Mouse (Mus musculus) large intestine, adult 2 months (tissue): Measurements from ENCODE around the gene Fam219b. TPM values are rescaled to one million over a fixed set of nuclear protein-coding genes. Genes with fewer than 3 reads are reported as not detected.

Experiments used
- DNase-seq: peaks from one replicate; pipeline ENCODE4 v3.0.0-alpha.2; 2012; ENCODE audit warnings: low read depth, low spot score
- WGBS: fragments of 180-500 bp; shearing (Covaris S2); methylation state at CpG from one replicate; pipeline ENCODE4 v1.1.7; 2018; 5-methylcytosine and 5-hydroxymethylcytosine counted together
- polyA plus RNA-seq: library from polyadenylated mRNA; depleted of rRNA; stranded (reverse); fragments of >200 nt; gene quantifications from 2 replicates; pipeline ENCODE4 v1.2.3, GENCODE M21; 2012; rRNA removed

Gene Fam219b
- polyA plus RNA-seq: 3.0 and 4.0 TPM in 2 replicates

DNA sequence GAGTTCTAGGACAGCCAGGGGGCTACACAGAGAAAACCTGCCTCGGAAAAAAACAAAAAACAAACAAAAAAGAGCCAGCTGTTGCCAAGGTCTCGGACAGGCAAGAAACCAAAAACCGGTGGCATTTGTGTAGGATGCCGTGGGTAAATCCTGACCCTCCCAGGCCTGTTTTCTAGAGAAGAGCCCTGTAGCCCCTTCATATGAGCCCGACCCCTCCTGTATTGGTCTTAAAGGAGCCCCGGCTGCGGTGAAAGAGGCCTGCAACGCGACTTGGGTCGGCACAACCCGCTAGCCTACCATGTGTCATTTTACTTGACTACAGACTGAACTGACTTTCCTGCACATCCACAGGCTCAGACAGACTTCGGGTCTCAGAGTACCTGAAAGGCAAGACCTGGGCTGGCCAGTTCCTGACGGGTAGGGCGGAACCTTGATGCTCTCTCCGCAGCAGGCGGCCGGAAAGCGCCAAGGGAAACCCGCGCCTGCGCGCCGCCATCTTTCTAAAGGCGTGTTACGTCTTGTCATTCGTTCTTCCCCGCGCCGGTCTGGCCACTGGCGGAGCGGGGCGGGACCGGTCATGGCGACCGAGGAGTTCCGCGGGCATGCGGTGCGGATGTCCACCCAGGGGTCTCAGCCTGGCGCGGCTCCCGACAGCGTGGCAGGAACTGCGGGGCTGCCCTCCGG is at the start of gene Fam219b:
Gene Fam219b (plus strand): TSS at position 485 of the 684 bp plus-strand sequence.
- peak; percentile 65 for DNase-seq
- WGBS: 1% methylated on average over 45 of the region's 45 CpGs

DNA sequence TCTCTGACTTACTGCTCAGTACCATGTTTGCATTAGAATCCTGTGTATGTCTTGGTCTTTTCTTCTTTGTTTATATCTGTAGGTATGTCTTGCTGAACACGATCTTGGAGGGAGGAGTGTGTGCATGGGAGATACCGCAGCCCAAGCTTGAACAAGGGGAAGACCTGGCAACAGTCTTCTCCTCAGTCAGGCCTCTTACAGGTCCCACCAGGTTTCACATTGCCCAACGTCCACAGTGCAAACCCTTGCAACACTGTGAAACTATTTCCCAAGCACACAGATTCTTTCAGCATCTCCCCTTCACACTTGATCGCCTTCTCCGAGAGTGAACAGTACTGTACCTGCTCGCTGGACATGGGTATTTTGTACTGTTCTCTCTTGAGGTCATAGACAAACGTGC is 49.5 kb upstream of the Fam219b start:
- no peak for DNase-seq
- 68% methylated on average over 7 of the region's 7 CpGs for WGBS

DNA sequence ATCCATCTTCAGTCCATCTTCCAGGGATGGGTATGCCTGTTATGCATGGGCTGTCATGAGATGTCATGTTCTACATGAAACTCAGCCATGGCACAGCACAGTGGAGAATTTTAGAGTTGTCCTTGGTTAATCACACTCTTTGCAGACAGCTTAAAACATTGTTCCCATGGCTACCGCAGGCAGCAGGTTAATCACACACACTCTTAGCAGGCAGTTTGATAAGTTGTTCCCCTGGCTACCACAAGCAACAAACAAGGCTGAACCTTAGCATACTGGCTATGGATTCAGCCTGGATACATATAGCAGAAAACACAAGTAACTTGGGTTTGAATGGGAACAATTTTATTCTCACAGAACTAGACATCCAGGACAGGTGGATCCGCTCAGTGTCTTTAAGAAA is 43.8 kb upstream of the Fam219b start:
- DNase-seq: no peak
- WGBS: 84% methylated on average over 2 of the region's 2 CpGs

GRCm38 (mm10) chr9:57494970-57495369 is 42.4 kb upstream of the Fam219b start:
- DNase-seq: no peak

- DNase-seq: no peak
- WGBS: 27% methylated on average over 5 of the region's 5 CpGs
Measured at GRCm38 (mm10) chr9:57497236-57497635, 40.1 kb upstream of the Fam219b start.

DNA sequence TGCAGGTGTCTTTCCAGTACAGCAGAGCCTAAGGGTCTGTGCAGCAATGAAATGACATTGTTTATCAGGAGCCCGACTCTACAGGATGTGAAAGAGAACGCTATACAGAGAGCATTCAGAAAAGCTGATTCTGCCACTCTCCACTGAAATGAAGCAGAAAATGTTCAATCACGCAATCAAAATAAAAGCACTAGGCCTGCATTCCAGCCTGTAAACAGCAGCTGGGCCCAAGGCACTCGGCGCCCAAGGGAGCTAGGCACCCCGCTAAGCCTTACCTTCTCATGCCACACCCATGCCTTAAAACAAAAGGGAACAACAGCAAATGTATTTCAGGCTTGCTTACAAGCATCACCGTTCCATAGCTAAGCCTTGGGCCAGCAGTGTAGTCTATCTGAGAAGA is 38.8 kb upstream of the Fam219b start:
- WGBS: 67% methylated on average over 7 of the region's 7 CpGs

GRCm38 (mm10) chr9:57501452-57501851 is 35.9 kb upstream of the Fam219b start:
- 47% methylated on average over 13 of the region's 13 CpGs for WGBS
- DNase-seq: no peak

More for the DNA sequence above, 38.8 kb upstream of the Fam219b start:
- no peak for DNase-seq

DNA sequence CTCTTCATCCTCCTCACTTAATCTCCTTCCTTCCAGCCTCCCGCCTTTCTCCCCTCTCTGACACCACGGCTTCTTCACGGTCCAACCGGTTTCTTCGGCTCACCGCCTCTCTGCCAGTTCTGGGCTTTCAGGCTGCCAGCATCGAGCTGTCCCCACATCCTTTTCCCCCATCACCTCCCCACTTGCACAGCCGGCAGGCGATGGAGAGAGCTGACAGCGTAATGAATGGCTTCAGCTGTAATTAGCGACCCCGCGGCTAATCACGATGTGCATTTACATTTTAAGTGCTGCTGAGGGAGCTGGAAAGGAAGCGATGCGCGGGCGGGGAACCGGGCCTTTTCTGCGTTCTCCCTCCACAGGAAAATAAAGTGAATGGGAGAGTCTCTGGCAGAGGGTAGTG is 35.5 kb upstream of the Fam219b start:
- 46% methylated on average over 20 of the region's 20 CpGs for WGBS
- DNase-seq: no peak

- no peak for DNase-seq
- WGBS: 12% methylated on average over 23 of the region's 23 CpGs
Measured at GRCm38 (mm10) chr9:57502911-57503621, 34.3 kb upstream of the Fam219b start.

DNA sequence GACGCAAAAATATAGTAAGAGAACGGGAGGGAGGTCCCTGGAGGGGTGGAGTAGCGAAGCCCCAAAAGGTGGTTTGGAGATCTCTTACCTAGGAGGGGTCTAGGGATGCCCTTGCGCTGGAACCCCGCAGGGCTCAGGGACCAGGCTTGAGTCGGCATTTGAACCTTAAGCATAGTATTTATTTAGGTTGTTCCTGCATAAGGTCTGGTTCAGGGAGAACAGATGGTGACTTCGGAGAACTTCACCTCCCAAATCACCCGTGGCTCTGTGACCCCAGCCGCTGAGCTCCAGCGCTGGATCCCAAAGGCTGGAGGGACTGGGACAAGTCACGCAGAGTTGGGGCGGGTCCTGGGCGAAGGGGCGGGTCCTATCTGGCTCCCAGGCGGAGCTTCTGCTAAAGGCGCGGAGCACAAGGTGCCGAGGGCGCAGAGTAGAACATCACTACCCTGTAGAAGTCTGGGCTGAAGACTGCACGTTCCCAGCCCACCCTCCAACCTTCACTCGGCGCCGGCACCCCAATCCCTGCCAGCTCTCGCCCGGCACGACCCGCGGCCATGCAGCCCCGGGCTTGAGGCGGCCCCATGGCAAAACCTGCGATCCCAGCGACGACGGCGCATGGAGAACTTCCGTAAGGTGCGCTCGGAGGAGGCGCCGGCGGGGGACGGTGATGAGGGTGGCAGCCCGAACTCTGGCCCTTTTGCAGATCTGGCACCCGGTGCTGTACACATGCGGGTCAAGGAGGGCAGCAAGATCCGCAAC is 33.5 kb upstream of the Fam219b start, which contains the start of gene Rpp25:
Gene Rpp25 (plus strand): TSS at position 405 of the 759 bp plus-strand sequence.
- under 1% methylated on average over 46 of the region's 46 CpGs for WGBS
- no peak for DNase-seq

DNA sequence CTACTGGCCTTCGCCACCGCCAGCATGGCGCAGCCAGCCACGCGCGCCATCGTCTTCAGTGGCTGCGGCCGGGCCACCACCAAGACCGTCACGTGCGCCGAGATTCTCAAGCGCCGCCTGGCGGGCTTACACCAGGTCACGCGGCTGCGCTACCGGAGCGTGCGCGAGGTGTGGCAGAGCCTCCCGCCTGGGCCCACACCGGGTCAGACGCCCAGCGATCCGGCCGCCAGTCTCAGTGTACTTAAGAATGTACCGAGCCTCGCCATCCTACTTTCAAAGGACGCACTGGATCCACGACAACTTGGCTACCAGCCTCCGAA is 33.0 kb upstream of the Fam219b start:
- no peak for DNase-seq
- 2% methylated on average over 34 of the region's 34 CpGs for WGBS

DNA sequence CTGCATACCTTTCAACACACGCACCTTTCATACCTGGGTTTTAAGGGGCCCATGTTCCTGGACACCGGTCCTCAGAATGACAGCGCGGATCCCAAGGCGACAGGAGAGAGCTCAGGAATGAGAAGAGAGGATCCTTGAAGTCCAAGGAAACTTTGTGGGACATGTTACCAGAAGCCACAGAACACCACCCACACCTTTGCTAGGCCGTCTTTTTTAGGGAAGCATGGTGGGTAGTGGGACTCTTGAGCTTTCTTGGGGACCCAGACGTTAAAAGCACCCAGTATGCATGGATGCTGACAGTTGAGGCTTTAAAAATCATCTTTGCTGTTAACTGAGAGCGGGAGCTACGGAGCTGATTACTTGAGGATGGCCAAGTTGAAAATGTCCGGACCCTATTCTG is 32.4 kb upstream of the Fam219b start:
- no peak for DNase-seq
- WGBS: 81% methylated on average over 10 of the region's 10 CpGs

GRCm38 (mm10) chr9:57505700-57506099 is 31.6 kb upstream of the Fam219b start:
- no peak for DNase-seq
- 42% methylated on average over 8 of the region's 8 CpGs for WGBS

DNA sequence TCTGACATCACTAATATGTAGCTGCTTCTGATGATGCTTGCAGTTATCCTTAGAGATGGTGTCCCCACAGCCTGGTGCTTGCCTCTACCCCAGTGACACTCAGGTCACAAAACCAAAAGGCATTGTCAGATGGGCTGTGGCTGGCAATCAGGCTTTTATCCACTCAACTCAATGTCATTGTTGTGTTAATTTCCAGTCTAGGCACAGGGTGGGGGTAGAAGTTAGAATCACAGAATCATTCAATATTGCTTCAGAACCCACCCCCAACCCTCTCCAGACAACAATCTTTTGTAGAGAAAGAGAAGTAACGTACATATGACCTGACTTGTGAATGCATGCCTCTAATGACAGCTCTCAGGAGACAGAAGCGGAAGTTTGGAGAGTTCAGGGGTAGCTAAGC is 26.8 kb upstream of the Fam219b start:
- no peak for DNase-seq
- 84% methylated on average over 2 of the region's 2 CpGs for WGBS

DNA sequence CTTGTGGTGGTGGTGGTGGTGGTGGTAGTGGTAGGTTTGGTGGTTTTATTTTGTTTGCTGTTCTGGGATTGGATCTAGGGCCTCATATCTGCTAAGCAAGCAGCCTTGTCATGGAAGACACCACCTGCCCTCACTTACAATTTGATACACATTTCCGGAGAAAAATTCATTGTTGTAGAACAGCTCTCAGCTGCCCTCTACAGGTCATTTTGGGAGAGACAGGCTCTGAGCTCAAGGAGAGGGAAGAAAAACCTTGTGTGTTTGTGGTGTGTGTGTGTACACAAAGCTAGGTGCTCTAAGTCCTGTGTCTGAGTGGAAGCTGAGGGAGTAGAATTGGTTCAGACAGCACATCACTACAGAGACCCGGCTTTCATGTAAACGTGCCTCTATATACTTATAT is 20.2 kb upstream of the Fam219b start:
- DNase-seq: peak; percentile 64
- 9% methylated on average over 3 of the region's 3 CpGs for WGBS

DNA sequence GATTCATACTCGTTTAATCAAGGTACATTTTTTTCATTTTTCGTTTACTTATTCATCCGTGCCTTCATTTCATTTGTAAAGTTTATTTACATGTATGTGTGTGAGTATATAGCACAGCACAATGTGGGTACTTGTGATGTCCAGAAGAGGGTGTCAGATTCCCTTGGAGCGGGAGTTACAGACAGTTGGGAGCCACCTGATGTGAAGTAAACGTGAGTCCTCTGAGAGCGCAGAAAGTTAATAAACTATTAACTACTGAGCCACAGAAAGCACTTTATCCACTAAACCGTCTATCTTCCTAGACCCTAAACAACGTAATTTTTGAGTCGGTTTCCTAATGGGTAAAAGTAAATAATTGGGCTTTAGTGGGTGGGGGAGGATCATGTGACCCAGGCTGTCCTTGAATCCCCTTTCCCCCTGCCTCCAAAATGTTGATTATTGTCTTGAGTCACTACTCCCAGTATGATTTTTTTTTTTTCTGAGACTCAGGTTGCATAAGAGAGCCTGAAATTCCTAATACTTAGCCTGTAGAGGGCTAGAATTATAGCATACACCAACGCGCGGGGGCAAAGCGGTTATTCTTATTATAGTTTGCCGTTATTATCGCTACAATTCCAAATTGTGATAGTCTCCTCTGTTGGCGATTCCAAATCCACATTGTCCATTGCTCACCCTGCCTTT is 16.8 kb upstream of the Fam219b start:
- WGBS: 27% methylated on average over 16 of the region's 16 CpGs

DNA sequence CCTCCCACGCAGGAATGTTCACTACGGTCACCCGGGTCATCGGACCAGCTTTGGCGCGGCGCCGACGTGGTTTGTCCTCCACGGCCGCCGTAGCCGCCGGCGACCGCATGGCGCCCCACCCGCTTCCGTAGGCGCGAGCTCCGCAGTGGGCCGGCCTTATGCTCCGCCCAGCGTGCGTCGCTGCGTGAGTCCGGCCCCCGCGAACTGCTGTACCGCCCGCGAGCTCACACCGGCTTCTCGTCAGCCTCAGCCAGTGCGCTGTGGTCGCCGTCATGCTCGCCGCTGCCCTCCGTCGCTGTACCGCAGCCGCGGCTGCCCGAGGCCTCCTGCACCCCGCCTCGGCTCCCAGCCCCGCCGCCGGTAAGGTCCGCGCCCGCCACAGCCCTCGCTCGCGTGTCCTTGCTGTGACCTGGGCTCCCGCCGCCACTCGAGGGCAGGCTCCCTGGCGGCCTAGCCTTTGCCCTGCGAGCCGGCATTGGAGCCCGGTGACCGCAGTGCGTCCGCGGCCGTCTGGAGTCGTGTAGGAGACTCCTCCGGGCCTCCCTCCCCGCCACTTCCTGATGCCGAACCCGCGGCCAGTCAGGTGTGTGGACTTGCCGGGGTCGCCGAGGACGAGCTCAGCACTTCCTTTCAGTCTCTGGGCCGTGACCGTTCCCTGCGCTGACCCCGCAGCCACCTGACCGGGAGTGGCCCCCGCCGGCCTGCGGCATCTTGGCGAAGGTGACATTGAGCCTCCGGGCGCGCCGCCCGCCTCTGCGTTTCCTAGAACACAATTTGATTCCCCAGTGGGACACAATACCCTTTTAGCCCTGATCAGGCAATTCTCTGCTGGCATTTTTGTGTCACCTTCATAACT is 16.0 kb upstream of the Fam219b start, which contains the start of gene Cox5a:
Gene Cox5a (plus strand): TSS at position 219 of the 856 bp plus-strand sequence.
- peak; percentile 67 for DNase-seq
- under 1% methylated on average over 95 of the region's 95 CpGs for WGBS

More for the DNA sequence above, 16.8 kb upstream of the Fam219b start:
- DNase-seq: no peak

- peak; percentile 42 for DNase-seq
Measured at GRCm38 (mm10) chr9:57522114-57522860, 15.0 kb upstream of the Fam219b start.

More at GRCm38 (mm10) chr9:57522114-57522860, 15.0 kb upstream of the Fam219b start:
- 5% methylated on average over 7 of the region's 7 CpGs for WGBS
